Mouse (Mus musculus): ENCODE measurements around the gene Ano2.

DNA sequence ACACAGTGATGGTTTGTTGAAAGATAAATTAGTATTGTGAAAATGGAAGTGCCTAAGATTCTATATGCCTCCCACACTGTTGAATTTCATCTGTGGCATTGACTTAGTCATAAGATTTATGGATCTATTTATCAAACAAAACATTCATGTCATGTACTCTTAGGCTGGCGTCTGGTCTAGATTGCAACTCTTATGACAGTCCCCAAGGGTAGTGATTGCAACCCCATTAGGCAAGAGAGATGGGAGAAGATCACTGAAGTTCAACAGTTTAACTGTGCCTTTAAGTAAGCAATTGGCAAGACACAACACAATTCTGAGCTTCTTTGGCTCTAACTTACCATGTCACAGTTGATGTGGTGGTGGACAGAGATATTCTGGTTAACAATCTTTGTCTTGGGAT is 36.8 kb upstream of the Ano2 start:
- TF ChIP-seq CTCF (IDR thresholded peaks at IDR 0.05) (no peak), EP300 (IDR thresholded peaks at IDR 0.05) (no peak)
